Mouse (Mus musculus): ENCODE measurements around the gene Gstm1.
"Not testable (repeated sequence)": the region's sequence is repeated elsewhere in the genome, so short reads cannot be mapped to it uniquely, and the experiment has no call there.

Gene Gstm1

DNA sequence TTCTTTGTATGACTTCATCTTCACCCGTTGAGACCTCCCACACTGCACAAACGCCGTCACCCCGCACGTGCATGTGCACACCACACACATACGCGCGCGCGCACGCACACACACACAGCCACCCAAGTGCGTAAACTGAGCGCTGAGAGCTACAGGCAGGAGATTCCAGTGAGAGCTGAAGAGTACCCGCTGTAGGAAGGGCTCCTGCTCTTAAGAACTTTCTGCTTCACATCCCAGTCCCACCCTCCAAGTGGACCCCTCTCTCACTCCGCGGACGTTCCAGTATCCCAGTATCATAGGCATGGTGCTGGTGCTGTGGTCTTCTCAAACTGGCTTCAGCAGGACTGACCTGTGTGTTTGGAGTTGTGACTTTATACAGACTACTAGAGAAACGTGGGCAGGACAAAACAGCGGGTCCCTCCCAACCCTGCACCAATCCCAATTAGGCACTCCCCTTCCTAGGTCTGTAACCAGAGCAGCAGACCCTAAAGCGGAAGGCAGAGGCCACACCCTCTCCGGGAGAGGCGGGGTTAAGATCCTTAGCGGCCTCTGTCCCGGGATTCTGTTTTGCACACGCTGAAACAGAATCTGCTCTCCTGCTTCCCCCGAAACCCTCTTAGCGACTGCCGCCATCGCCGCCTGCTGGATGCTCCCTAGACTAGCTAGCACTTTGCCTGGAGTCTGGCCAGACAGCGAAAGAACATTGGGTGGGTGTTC, at the start of gene Gstm1:
TSS of gene Gstm1 (minus strand) at position 501 of the 717 bp plus-strand sequence.
- DNase-seq (ENCODE audit: low read depth): peak; percentile 74

DNA sequence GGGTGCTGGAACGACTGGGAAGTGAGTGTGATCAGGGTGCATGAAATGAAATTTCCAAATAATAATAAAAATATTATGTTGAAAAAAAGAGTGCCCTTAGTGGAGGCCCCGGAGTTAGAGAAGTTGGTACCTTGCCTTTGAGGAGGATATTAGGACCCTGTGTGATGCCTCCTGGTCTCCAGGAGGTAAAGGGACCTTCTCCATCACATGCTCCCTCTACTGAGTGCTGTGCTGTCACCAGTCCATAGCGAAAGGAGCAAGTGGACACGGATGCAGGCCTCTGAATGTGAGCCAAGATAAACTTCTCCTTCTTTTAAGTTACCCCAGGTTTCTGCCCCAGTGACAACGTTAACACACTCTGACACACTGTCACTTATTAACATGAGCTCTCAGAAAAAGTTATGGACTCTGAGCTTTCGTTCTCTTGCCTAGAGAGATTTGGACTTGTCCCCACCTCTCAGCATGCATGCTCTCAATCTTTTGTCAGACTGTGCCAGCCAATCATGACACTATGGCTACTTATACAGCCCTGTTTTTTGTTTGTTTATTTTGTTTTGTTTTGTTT, 49.7 kb upstream of the Gstm1 start:
- DNase-seq (ENCODE audit: low read depth): no peak

- DNase-seq (ENCODE audit: low read depth): no peak
These were observed 47.8 kb upstream of the Gstm1 start for GRCm38 (mm10) chr3:108065551-108065950.

DNA sequence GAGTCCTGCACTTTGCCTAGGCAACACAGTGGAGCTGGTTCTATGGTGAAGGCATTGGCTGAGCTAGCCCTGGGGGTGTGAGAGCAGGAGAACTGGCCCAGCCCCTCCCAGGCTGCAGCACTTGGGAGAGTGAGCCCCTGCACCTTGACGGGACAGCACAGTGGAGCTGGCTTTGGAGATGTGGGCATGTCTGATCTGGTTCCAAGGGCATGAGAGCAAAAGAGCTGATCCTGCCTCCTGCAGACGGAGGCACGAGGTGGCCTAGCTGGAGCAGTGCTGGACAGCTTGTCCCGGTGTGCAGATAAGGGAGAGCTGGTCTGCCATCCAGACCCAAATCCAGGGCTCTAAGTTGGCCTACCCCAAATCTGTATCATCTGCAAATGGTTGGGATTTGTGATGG, 46.9 kb upstream of the Gstm1 start:
- no peak for DNase-seq (ENCODE audit: low read depth)

- DNase-seq (ENCODE audit: low read depth): no peak
These were observed 44.9 kb upstream of the Gstm1 start for GRCm38 (mm10) chr3:108062648-108063047.

DNA sequence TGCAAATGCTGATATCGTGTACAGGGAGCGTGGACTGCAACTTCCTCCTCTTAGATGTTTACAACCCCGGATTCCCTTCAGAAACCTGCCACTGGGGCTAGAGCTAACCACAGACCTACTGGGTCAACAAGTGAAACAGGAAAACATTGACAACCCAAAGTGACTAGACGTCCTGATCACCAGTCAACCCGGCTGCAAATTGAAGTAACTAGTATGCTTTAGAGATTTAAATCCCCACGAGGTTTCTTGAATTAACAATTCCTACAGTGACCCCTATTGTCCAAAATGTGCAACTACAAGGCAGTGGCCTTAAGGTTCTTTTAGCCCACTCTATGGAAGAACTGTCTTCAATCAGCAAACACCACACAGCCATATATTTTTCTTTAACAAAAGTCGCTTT, 43.6 kb upstream of the Gstm1 start:
- peak; percentile 89 for DNase-seq (ENCODE audit: low read depth)

GRCm38 (mm10) chr3:108050493-108050892, 32.7 kb upstream of the Gstm1 start:
- no peak for DNase-seq (ENCODE audit: low read depth)

DNA sequence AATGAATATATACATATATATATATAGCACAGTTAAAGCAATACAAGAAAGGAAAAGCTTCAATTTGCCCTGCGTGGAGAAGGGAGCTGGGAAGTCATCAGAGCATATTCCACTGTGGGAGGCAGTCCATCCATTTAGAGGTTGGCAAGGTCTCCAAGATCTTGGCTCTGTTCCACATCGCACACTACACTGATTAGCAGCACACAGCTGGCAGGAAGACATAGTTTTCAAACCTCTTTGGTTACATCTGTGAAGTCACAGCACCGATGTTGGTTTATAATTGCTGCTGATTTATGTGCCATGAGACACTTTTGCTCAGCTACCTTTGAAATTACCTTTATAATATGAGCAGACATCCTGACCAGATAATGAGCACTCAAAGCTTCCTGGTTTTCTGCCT, 30.5 kb upstream of the Gstm1 start:
- no peak for DNase-seq (ENCODE audit: low read depth)

DNA sequence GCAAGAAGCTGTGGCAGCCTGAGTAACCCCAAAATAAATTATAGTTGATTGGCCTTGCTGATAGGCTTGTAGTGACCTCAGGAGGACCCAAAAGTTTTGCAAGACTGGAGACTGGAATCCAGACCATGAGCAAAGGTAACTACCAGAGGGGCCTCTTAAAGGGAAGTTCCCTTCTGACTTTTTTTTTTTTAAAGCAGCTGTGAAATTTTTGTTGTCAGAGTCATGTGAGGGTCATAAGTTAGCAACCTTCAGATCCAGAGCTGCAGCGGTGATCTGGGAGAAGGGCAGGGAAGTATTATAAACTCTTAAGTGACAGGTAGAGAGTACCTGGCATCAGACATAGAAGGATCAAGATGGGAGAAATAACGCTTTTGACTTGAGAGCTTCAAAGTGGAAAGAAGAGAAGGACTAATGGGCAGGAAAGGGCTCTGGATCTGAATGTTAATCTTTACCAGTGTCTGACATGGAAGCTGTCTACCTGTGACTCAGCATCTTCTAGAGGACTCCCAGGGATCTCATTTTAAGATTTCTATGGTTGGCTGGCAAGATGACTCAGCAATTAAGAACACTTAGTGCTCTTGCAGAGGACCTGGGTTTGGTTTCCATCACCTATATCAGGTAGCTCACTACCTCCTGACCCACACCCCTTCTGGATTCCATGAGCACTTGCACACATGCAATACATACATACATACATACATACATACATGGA, 29.3 kb upstream of the Gstm1 start:
- no peak for DNase-seq (ENCODE audit: low read depth)

DNA sequence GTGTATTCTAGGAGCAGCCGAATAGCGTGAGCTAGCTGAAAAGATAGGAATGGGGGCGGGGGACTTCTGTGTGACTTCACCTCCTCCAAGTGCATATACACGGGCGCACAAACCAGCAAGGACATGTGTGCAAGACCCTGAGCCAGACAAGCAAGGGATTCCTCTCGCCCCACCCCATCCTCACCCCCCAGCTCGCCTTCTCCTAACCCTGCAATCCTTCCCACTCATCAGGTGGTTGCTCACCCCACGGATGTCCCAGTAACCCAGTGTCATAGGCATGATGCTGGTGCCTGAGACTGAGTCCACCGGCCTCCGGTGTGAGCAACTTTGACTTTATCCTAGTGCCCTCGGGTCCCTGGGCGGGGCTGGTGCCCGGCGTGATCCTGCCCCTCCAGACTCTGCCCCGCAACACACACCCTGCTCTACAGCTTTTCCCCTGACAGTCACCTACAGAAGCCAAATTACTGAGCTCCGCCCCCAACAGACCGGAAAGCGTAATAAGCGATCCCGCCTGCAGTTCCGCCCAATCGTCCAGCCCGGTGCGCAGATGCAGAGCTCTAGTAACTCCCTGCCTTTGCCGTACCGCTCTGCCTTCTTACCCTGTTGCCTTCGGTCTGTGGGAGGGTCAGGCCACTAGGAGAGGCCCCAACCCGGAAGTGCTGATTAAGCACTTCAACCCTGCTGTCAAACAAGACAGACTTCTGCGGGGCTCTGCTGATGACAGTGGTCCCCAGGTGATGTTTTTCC, 26.8 kb upstream of the Gstm1 start, which contains the start of gene Gstm4:
TSS of gene Gstm4 (minus strand) at position 501 of the 747 bp plus-strand sequence.
- peak; percentile 93 for DNase-seq (ENCODE audit: low read depth)

DNA sequence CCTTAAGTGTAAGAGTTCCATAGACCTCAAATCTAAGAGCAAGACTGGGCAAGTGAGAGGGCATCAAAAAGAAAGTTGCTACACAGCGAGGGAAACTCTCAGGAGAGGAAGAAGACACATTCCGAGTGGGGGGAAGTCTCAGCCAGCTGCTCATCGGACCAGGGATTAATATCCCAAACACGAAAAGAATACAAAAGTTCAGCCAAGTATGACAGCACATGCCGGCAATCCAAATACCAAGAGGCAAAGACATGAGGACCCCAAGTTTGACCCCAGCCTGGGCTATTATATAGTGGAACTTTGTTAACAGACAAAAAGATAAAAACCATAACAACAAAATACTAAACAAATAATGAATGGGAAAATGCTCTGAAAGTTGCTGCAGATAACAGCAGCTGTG, 15.4 kb upstream of the Gstm1 start:
- DNase-seq (ENCODE audit: low read depth): no peak

DNA sequence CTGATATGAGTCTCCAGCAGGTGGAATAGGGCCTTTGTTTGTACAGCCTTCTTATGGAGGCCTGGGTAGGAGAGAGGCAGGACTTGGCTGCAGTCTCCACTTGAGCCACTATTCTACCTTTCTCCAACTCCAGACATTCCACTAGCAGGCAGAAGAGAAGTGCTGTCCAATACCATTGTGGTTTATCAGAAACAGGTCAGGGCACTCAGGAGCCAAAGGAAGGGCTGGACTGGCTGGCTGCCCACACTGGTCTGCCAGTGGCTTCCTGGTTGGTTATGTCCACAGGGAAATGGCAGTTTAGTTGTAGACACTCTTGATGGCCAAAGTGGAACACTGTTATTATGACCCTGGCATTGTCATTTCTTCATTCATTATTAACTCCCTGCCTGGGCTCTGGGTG, 14.3 kb upstream of the Gstm1 start:
- no peak for DNase-seq (ENCODE audit: low read depth)

- no peak for DNase-seq (ENCODE audit: low read depth)
These were observed 11.0 kb upstream of the Gstm1 start for GRCm38 (mm10) chr3:108028641-108029365.

DNA sequence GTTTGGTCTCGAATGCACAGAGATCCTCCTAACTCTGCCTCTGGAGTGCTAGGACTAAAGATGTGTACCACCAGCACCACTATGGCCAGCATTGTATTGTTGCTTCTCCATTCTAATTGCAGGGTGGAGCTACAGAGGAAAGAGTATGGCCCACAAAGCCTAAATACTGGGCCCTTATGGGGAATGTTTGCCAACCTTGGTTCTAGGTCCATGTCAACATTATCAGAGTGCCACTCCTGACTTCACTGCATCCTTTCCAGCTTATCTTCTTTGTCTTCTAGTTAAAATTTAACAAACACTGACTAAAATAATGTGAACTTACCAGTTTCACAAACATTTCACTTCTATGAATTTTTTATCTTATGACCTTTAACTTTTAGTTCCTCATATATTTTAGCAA, 8.8 kb upstream of the Gstm1 start:
- DNase-seq (ENCODE audit: low read depth): no peak

- no peak for DNase-seq (ENCODE audit: low read depth)
These were observed 8.3 kb upstream of the Gstm1 start for GRCm38 (mm10) chr3:108026049-108026448.

GRCm38 (mm10) chr3:108025318-108025717, 7.5 kb upstream of the Gstm1 start:
- DNase-seq (ENCODE audit: low read depth): no peak

DNA sequence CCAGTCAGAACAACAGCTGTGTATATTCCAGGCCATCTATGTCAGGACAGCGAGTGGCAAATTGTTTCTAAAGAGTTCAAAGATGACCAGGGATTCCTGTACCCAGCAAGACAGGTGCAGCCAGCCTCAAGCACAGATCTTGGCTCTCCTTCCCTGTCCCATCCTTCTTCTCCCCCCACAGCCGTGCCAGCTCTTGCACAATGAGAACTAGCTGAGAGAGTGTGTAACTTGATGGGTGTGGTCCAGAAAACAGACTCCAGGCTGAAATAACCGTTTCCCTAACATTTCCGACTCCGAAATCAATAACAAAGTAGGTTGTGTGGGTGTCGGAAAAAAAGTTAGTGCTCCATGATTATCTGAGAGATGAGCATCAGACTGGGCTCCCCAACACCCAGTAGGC, 4.9 kb upstream of the Gstm1 start:
- no peak for DNase-seq (ENCODE audit: low read depth)

DNA sequence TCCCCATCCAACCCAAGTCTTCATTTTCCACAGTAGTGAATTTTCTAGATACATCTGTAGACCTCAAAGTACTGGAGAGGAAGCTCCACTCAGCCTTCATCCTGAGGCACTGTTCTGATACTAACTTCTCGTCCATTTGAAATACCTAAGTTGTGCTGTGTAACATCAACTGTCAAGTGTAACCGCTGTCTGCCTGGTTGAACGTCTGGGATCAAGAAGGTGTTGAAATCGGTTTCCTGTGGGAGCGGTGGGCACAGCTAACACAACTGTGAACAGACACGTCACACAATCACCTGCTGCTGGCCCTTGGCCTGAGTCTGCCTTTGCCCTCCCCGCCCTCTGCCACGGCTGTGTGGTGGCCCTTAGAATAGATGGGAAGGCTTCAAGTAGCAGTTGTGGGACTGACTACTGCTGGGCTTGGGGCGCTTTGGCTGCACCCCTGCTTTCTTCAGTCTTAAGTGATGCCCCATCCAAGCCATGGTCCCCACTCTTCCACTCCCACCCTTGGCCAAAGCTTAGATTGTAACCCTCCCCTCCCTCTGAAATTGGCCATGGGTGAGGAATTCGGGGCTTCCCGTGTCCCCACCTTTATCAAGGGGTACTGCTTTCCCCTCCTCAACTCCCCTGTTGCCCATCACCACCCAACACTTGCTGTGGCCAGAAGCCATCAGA, 2.7 kb upstream of the Gstm1 start:
- DNase-seq (ENCODE audit: low read depth): not testable (repeated sequence)

DNA sequence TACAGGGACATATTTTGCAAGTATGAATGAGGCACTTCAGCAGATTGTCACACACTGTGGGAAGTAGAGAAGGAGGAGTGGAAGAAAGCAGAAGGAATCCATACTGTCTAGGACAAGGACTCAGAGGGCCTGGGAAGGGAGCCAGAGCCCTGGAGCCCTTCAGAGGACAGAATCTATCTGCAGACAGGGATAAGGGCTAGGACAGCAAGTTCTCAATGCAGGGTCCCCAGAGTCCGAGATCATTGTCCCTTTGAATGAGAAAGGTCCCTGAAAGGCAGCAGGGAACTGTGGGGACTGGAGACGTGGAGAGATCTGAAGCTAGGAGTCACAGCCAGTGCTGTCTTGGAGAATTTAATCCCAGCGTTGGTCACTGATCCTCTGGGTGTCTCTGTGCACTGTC, 1.5 kb upstream of the Gstm1 start:
- not testable (repeated sequence) for DNase-seq (ENCODE audit: low read depth)

DNA sequence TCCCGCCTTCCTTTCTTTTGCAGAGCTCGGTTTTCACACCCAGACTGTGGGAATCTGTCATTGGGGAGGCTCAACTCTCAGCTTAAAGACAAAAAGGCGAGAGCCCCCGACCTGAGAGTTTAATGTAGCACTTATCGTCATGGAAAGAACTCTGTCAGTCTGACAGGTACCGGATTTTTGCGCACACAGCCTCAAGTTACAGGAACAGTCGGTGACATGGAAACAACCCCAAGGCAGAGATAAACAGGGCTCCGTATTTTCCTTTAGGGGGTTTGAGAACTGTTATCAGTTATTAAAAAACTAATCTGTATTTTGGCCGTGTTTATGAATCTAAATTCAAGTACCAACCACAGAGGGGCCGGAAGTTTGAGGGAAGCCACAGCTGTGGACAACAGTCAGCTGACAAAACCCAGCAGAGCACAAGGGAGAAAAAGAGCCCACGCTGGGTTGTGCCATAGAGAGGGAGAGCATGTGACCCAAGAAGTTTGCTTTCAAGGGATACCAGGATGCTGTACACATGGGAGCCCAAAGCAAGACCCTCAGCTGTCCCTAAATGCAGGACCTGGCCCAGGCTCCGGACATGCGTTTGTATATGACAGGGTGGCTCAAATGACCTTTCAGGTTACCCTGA, 532 bp upstream of the Gstm1 start:
- DNase-seq (ENCODE audit: low read depth): no peak

DNA sequence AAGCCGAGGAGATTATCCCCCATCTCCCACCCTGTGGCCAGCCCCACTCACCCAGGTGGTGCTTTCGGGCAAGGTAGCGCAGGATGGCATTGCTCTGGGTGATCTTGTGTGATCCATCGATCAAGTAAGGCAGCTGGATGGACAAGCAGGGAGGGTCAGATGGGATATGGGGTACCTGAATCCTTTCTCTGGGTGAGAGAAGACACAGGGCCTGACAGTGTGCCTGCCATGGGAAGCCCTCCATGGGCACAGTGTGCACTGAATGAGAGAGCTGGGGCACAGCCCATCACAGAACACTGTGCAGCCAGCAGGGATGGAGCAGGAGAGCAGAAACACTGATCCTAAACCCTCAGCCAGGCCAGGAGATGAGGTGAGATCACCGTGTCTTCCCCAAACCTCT, 1.3 kb downstream of the Gstm1 start:
- not testable (repeated sequence) for DNase-seq (ENCODE audit: low read depth)
